Mouse (Mus musculus) heart, postnatal 25 days (tissue): Measurements from ENCODE around the gene Polr2i. TPM values are rescaled to one million over a fixed set of nuclear protein-coding genes. Genes with fewer than 3 reads are reported as not detected.
"Not testable (repeated sequence)": the region's sequence is repeated elsewhere in the genome, so short reads cannot be mapped to it uniquely, and the experiment has no call there.

ENCODE experiments used
- DNase-seq: peaks from one replicate; pipeline ENCODE4 v3.0.0; 2022; ENCODE audit warnings: low spot score
- intact Hi-C: fragments of 180-260 bp; cut with DNase I; formaldehyde crosslinking; loops from one replicate; pipeline ENCODE4 v1.15.1; 2025
- total RNA-seq, 2 experiments: library from RNA; stranded (reverse); gene quantifications; 2 replicates each; pipeline ENCODE4 v1.2.3; 2021

Gene Polr2i
- total RNA-seq, 2 experiments from 2014 or later = 54.6 to 56.6 TPM

DNA sequence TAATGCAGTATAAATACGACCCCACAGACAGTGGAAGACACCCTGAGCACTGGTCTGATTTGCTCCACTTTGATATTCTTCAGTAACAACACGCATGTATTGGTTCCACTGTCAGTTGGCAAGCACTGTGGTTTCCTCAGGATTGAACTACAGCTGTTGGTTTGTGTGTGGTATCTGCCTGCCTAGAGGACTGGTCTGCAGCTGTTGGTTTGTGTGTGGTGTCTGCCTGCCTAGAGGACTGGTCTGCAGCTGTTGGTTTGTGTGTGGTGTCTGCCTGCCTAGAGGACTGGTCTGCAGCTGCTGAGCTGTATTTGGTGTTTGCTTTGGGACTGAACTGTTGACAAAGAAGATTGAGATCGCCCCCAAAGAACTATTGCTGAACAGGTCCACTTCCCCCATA lies 5.6 kb downstream of the Polr2i start:
- intact Hi-C loops = not testable (repeated sequence)

DNA sequence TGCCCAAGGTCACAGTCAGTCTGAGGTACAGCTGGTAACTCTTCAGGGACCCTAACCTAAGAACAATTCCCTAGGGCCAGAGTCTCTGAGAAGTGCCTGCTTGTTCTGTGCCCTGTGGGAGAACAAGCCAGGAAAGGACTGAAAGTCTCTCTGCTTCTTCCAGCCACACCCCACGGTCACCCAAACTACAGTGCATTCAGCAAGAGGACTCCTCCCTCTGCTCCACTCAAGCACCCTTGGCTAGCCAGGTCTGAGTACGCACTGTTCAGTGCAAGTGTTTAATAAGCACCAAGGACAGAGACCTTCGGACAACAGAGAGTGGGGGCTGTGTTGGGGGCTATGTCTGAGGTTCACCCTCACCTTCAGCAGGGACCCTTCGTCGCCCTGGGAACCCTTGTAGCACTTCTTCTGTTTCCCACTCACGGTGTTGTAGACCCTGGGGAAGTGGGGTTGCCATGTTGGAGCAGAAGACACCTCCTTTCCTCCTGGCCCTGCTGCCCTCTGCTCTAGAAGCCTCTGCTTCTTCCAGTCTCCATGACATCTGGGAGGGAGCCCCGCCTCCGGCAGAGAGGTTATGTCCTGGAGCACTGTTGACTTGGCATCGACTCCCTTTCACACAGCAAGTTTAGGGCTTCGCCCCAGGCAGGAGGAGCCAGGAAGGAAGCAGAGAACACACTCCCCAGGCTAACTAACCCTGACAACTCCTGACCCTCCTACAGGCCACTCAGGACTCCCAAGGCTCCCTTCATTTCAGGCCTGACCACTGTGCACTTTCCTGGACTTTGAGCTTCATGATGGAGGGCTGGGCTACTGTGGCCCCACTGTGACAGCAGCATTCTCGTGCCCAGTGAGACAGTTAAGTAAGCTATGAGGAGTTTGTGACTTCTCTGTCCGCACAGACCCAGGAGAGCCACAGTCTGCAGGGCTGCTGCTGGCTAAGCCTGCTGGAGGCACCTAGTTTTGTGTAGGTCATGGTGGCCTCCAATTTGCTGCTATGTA lies 20.5 kb downstream of the Polr2i start:
- no peak for DNase-seq
- intact Hi-C loops = no loop called here

More for the DNA sequence above, 5.6 kb downstream of the Polr2i start:
- DNase-seq = not testable (repeated sequence)

DNA sequence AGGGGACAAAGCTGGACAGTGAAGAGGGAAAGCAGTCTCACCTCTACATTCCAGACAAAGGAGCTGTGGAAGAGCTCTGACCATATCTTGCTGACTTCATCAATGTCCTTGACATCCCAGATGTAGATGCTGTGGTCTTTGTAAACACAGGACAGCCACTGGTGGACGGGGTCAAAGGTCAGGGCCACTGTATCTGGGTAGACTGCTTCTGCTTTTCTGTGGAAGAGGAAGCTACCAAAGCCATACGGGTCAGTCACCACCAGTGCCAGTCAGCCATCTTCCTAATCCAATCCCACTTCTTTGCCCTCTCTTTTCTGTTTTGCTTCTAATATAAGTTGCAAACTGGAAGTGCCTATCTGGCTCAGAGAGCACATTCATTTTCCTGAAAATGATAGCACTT lies 33.3 kb downstream of the Polr2i start:
- intact Hi-C loops = no loop called here

DNA sequence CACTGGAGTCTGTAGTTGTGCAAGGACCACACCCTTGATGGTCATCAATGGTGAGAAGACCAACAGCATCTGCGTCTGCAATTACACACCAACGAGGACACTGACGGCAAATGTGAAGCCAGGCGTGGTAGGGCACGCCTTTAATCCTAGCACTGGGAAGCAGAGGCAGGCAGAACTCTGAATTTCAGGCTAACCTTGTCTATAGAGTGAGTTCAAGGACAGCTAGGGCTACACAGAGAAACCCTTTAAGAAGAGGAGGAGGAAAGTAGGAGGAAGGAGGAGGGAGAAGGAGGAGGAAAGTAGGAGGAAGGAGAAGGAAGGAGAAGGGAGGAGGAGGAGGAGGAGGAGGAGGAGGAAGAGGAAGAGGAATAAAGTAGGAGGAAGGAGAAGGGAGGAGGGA lies 33.8 kb downstream of the Polr2i start:
- intact Hi-C loops = no loop called here
- DNase-seq = no peak

More for the DNA sequence above, 33.3 kb downstream of the Polr2i start:
- DNase-seq = no peak

DNA sequence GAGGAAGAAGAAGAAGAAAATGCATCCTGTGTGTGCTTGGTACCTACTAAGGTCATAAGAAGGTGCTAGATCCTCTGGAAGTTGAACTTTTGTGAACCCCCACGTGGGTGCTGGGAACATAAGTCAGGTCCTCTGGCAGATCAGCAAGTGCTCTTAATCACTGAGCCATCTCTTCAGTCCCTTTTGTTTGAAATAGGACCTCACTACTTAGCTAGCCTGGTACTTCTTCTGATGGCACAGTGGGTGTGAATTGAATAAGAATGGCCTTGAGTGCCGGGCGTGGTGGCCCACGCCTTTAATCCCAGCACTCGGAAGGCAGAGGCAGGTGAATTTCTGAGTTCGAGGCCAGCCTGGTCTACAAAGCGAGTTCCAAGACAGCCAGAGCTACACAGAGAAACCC lies 34.2 kb downstream of the Polr2i start:
- DNase-seq = no peak
- intact Hi-C loops = no loop called here

DNA sequence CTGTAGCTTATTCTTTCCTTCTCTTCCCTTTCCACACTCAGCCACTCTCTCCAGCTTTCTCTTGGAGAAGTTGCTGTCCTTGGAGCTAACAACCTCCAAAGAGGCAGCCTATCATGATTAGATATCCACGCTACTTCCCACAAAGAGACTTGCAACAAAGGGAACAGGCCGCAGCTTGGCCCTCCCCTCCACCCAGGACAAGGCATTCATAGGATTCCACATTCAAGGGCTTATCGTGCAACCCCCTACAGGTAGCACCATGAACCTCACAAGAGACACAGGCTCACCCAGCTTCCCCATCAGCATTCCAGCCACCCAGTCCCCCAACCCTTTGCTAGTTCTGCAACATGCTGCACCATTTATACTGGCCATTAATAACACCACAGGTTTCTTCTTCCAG lies 35.0 kb downstream of the Polr2i start:
- DNase-seq = no peak
- intact Hi-C loops = no loop called here

DNA sequence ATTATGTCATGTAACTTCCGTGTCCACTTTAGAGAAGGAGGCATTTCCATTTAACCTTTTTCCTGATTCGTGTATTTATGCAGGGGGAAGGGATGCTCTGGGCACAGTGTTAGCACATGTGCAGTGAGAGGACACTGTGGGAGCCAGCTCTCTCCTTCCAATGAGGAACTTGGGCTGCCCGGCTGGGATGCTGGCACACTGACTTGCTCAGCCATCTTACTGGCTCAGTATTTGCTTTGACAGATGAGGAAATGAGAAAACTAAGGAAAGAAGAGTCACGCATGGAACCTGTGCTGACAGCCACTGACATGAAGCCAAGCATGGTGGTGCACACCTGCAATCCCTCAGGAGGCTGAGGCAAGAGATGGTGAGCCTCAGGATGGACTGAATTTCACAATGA lies 37.9 kb downstream of the Polr2i start:
- DNase-seq = no peak
- intact Hi-C loops = no loop called here

DNA sequence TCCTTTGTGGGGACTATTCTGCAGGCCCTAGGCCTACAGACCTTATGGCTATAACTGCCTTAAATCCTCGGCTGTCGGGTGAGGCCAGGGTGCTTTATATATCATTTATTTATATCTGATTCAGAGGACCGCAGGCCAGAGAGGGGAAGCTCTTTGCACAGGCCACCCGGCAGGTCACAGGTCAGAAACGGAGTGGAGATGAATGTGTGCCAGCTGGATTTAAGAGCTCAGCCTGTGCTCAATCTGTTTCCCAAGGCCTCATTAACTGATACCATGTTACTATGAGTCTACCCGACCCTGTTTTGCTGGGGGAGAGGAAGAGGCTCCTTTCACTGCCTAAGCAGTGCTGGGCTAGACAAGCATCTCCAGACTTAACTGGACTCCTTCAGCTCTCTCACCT lies 42.6 kb downstream of the Polr2i start:
- intact Hi-C loops = no loop called here
- DNase-seq = no peak

DNA sequence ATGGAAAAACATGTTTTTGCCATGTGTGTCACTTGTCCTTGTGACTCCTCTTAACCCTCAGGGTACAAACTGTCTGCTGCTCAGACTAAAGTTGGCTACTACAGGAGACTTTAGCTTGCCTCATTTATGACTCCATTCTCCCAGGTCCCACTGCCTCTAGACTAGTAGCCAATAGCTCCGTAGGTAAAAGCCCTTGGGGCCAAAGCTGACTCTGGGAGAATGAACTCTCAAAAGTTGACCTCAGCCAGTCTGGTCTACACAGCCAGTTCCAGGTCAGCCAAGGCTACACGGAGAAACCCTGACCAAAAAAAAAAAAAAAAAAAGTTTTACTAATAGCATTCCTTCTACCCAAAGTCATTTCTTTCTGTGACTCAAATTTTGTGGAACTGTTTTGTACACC lies 47.2 kb downstream of the Polr2i start:
- intact Hi-C loops = no loop called here
- no peak for DNase-seq

DNA sequence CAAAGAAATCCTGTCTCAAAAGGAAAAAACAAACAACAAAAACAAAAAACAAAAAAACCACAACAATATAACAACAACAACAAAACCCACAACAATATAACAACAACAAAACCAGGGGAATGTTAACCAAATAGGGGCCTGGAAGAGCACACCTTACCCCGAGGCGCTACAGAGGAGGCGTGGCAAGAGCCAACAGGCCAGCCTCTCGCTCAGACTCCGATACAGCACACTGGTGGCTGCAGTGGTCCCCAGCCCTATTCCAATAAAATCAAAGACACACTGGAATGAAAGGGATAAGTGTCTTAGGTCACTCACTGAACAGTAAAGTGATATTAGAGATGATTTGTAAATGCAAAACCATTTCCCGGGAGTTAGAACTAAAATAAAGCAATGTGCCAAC lies 47.8 kb downstream of the Polr2i start:
- DNase-seq = no peak
- intact Hi-C loops = no loop called here

DNA sequence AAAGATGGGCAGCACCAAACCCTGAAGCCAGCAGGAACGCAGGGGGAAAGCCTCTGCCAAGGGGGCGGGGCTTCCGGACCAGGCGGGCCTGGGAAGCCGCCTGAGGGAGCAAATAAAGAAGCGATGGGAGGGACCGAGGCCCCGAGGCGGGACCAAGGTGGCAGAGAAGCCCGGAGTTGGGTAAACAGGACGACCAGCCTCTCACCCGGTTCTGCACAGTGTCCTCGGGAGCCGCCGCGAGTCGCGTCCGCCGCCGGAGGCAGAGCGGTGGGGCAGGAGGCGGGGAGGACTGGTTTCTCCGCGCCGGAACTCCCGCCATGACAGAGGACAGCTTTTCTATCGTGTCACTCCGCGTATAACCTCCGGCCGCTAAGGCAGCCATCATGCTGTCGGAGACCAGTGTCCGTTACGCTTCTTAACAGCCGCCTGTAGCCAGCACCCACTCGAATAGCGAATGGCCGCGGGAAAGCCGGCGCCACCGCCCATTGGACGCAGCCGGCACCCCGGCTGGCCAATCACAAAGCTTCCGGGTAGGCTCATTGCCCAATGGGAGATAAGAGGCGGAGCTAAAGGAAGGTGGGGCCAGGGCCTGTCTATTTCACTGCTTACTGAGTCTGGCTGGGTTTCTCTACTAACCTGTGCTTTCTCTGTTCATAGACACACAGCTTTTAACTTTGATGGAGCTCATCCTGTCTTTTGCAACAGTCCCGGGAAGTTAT lies 48.4 kb downstream of the Polr2i start, which contains the start of the genes Thap8 and Wdr62:
Gene Thap8, plus strand, starts transcription at position 144 of the 719 bp plus-strand sequence.
Gene Wdr62, minus strand, starts transcription at position 469 of the 719 bp plus-strand sequence.
- intact Hi-C loops = no loop called here
- peak; percentile 84 for DNase-seq

DNA sequence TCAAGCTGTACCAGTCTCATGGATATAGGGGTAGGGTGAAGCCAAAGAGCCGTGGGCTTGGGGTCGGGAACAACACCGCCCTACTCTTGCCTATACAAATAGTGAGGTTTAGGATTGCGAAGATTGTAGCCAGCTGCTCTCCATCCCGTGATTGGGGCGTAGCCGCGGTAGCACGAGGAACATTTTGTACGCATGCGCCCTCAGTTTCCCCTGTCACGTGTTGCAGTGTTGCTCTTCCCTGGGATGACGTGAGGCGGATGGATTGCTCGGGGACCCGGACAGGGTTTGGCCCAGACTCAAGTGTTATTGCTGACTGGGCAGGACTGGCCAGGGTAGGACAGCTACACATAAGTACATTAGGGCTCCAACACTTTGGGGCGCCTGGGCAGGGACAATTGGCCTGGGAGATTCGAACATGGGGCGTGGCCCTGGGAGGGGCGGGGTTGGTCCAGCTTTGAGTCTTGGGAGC lies 49.0 kb downstream of the Polr2i start:
- intact Hi-C loops = no loop called here
- peak; percentile 85 for DNase-seq

DNA sequence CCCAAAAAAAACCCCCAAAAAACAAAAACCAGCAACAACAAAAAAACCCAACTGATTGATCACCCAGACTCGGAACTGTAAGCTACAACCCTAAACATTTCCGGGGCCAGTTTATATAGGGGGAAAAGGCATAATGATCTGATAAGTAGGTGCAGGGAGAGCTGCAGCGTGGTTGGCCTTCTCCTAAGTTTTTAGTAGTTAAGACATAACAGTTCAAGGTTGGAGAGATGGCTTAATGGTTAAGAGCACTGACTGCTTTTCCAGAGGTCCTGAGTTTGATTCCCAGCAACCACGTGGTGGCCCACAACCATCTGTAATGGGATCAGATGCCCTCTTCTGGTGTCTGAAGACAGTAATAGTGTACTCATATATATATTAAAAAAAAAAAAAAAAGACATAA lies 49.8 kb downstream of the Polr2i start:
- intact Hi-C loops = no loop called here
- DNase-seq = no peak

DNA sequence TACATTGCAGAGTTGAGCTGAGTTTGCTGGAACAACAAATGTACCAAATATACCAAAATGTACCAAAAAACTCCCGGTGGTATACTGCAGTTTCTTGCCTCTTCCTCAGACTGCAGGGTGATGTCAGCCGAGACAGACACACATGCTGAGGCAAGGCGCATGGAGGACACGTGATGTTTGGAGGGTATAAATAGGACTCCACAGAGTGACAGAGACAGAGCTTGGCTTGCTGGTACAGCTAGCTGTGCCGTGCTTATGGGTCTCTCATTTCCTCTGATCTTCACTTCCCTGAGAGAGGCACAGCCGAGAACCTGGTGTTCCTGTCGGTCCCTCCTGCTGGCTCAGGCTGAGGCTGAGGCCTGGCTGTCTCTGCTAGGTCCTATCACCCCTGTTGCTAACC lies 51.0 kb downstream of the Polr2i start:
- intact Hi-C loops = no loop called here
- no peak for DNase-seq

Other genes starting within 250 kb of the Polr2i start
- gene Zfp568, start 248.0 kb upstream of the Polr2i start, total RNA-seq = 10 to 100 TPM; 24.5 to 28.1 TPM
- gene Zfp14, start 180.6 kb upstream of the Polr2i start, total RNA-seq = 1 to 10 TPM; 2.2 to 2.8 TPM
- gene Zfp82, start 159.0 kb upstream of the Polr2i start, total RNA-seq = 1 to 10 TPM; 1.9 to 2.0 TPM
- gene Gm26920, start 141.5 kb upstream of the Polr2i start, total RNA-seq = not detected
- gene Zfp566, start 141.4 kb upstream of the Polr2i start, total RNA-seq = 1 to 10 TPM; 2.2 TPM
- gene Zfp260, start 137.2 kb upstream of the Polr2i start, total RNA-seq = 10 to 100 TPM; 30.7 to 37.3 TPM
- 1 to 10 TPM; 2.7 to 2.9 TPM for gene Zfp382, start 110.0 kb upstream of the Polr2i start, total RNA-seq
- 10 to 100 TPM; 27.7 to 31.0 TPM for gene Zfp146, start 62.2 kb upstream of the Polr2i start, total RNA-seq
- 1,000 to 10,000 TPM; 2,700 to 2,749 TPM for gene Cox7a1, start 47.8 kb upstream of the Polr2i start, total RNA-seq
- gene Capns1, start 33.1 kb upstream of the Polr2i start, total RNA-seq = 100 to 1,000 TPM; 270 to 283 TPM
- gene Tbcb, start 324 bp downstream of the Polr2i start, total RNA-seq = 10 to 100 TPM; 54.1 to 56.7 TPM
- not detected for gene Ovol3, start 3.8 kb downstream of the Polr2i start, total RNA-seq
- gene Thap8, start 48.1 kb downstream of the Polr2i start, total RNA-seq = not detected
- gene Wdr62, start 48.5 kb downstream of the Polr2i start, total RNA-seq = 1 to 10 TPM; 1.1 to 1.8 TPM
- 1 to 10 TPM; 7.0 to 7.7 TPM for gene Clip3, start 59.8 kb downstream of the Polr2i start, total RNA-seq
- gene Alkbh6, start 76.8 kb downstream of the Polr2i start, total RNA-seq = 10 to 100 TPM; 23.1 to 24.6 TPM
- gene Syne4, start 82.9 kb downstream of the Polr2i start, total RNA-seq = 1 to 10 TPM in 1 of 2 experiments, under 1 TPM in 1; 0.65 to 1.3 TPM
- under 1 TPM; 0.45 to 0.99 TPM for gene E130208F15Rik, start 89.8 kb downstream of the Polr2i start, total RNA-seq
- 10 to 100 TPM; 12.1 to 12.3 TPM for gene Sdhaf1, start 91.9 kb downstream of the Polr2i start, total RNA-seq
- gene Lrfn3, start 130.8 kb downstream of the Polr2i start, total RNA-seq = 1 to 10 TPM in 1 of 2 experiments, under 1 TPM in 1; 0.95 to 1.3 TPM
- gene Tyrobp, start 181.8 kb downstream of the Polr2i start, total RNA-seq = 10 to 100 TPM; 17.7 to 18.4 TPM
- gene Hcst, start 187.9 kb downstream of the Polr2i start, total RNA-seq = not detected
- gene Nfkbid, start 189.8 kb downstream of the Polr2i start, total RNA-seq = under 1 TPM; 0.20 to 0.47 TPM
- gene Aplp1, start 213.6 kb downstream of the Polr2i start, total RNA-seq = 1 to 10 TPM; 3.5 TPM
- not detected for gene Kirrel2, start 225.7 kb downstream of the Polr2i start, total RNA-seq
- gene Nphs1, start 226.4 kb downstream of the Polr2i start, total RNA-seq = not detected